Mouse (Mus musculus): ENCODE results near the gene Rab11fip4.

GRCm38 (mm10) chr11:79560536-79560935, 30.5 kb upstream of the Rab11fip4 start:
- TF ChIP-seq CTCF (IDR thresholded peaks at IDR 0.05; ENCODE audit: low read depth) (no peak), EP300 (IDR thresholded peaks at IDR 0.05; ENCODE audit: low read depth) (no peak)
